Mouse (Mus musculus) heart, embryonic 15.5 days (tissue): ENCODE measurements at regions not wholly inside any gene's neighbourhood (a gene's known extent, or its start where the extent isn't known, plus 50 kb on each side); places are given as distances from the start of the nearest gene placed in this dataset.
A peak's percentile ranks its signal among the peaks of the same experiment; 100 is the strongest.

Experiments
- ATAC-seq: fragments of 200-750 bp; cut with Nextera tagmentation; replicated peaks from 2 replicates; pipeline ENCODE4 v1.8.0; 2017; ENCODE audit warnings: low read depth, moderate TSS enrichment; ENCODE audit not compliant: insufficient number of reproducible peaks, insufficient read depth, low FRiP score
- H3K27ac ChIP-seq: fragments of 300-500 bp; sonication (generic); 2 replicates; pipeline ENCODE4 v1.5.1; 2015; ENCODE audit warnings: mild to moderate bottlenecking, inconsistent platforms
- H3K27me3 ChIP-seq: fragments of 300-500 bp; sonication (generic); 2 replicates; pipeline ENCODE4 v1.6.1; 2015; ENCODE audit warnings: inconsistent platforms
- H3K36me3 ChIP-seq: fragments of 300-500 bp; sonication (generic); 2 replicates; pipeline ENCODE4 v1.6.1; 2015; ENCODE audit warnings: mild to moderate bottlenecking, inconsistent platforms
- H3K4me1 ChIP-seq: fragments of 300-500 bp; sonication (generic); replicated peaks from 2 replicates; pipeline ENCODE4 v1.6.1; 2015; ENCODE audit warnings: inconsistent platforms
- H3K4me2 ChIP-seq: fragments of 300-500 bp; sonication (generic); 2 replicates; pipeline ENCODE4 v1.6.1; 2015; ENCODE audit warnings: inconsistent platforms, mild to moderate bottlenecking, moderate library complexity
- H3K4me3 ChIP-seq: fragments of 300-500 bp; sonication (generic); 2 replicates; pipeline ENCODE4 v1.5.1; 2015; ENCODE audit warnings: mild to moderate bottlenecking, inconsistent platforms
- H3K9ac ChIP-seq: fragments of 300-500 bp; sonication (generic); 2 replicates; pipeline ENCODE4 v1.6.1; 2015; ENCODE audit warnings: mild to moderate bottlenecking, inconsistent platforms
- H3K9me3 ChIP-seq: fragments of 300-500 bp; sonication (generic); replicated peaks from 2 replicates; pipeline ENCODE4 v1.6.1; 2016; ENCODE audit warnings: inconsistent platforms
- WGBS: fragments of 180-500 bp; shearing (Covaris S2); methylation state at CpG from one replicate; pipeline ENCODE4 v1.1.7; 2015; ENCODE audit warnings: mixed read lengths; 5-methylcytosine and 5-hydroxymethylcytosine counted together

DNA sequence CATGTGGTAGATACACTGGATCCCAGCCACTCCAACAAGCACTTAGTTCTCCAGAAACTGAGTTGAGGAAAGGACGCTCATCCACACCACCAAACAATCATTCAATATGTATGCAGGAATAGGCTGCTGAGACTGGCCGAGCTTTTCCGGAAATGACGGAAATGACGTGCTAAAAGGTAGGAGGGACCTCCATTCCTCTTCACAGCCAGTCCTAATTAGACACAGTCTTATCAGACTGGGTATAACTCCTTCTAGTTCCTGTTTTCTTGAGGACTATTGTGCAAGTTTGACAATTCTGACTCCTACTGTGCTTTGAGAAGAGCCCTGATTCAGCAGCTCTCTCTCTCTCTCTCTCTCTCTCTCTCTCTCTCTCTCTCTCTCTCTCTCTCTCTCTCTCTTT, 477.9 kb upstream of the Gm26657 start:
- no peaks in the 10 kb centered on the region for H3K36me3 ChIP-seq
- ATAC-seq, result no peak
- H3K4me1 ChIP-seq, result peaks cover 13% of the 10 kb centered on the region
- no peak overlapping the region for H3K9ac ChIP-seq
- WGBS, result 83% methylated on average over 5 of the region's 5 CpGs
- H3K4me2 ChIP-seq, result no peak overlapping the region
- H3K9me3 ChIP-seq, result no peaks in the 10 kb centered on the region
- H3K4me3 ChIP-seq, result no peak overlapping the region
- H3K27ac ChIP-seq, result no peak overlapping the region
- no peaks in the 10 kb centered on the region for H3K27me3 ChIP-seq

GRCm38 (mm10) chr4:56252375-56252774, 487.5 kb upstream of the Gm26657 start:
- WGBS, result 38% methylated on average over 1 of the region's 1 CpGs

DNA sequence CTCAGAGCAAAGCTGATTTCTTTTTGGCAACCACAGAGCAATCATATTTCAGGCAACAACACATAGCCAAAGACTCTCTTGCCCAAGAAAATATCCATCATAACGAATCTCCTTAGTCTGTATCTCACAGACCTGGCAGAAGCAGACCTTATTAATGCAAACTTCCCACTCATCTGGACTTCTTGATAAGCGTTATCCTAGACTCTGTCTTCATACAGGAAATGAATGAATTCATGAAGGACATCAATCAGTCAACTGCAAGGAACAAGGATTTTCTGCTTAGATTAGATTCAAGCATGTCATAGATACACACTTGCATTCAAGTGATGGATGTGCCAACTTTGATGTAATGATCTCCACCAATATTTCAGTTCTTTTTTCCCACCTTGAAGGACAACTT, 488.1 kb upstream of the Gm26657 start:
- Histone ChIP-seq H3K4me3 (no peak overlapping the region), H3K36me3 (no peaks in the 10 kb centered on the region)
- WGBS, result 70% methylated on average over 2 of the region's 2 CpGs

More at GRCm38 (mm10) chr4:56252375-56252774, 487.5 kb upstream of the Gm26657 start:
- Histone ChIP-seq H3K4me2 (no peak overlapping the region), H3K27ac (no peak overlapping the region), H3K9ac (no peak overlapping the region), H3K4me1 (no peaks in the 10 kb centered on the region), H3K9me3 (no peaks in the 10 kb centered on the region), H3K27me3 (no peaks in the 10 kb centered on the region), H3K36me3 (no peaks in the 10 kb centered on the region), H3K4me3 (no peak overlapping the region)
- no peak for ATAC-seq

DNA sequence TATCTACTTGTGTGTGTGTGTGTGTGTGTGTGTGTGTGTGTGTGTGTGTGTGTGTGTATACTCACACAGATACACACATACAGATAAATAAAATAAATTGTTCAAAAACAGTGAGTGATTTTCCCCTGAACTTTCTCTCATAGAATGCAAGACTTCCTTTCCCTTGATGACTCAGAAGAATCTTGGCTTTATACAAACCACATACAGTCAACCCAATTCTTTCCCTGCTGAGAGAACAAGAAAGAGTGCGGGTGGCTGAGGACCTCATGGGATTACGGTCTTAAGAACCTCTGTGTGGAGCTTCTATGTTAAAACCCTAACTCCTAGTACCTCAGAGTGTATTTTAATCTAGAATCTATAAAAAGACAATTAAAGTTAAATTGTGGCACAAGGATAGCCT, 489.3 kb upstream of the Gm26657 start:
- WGBS, result 91% methylated on average over 2 of the region's 2 CpGs

More for the DNA sequence above, 488.1 kb upstream of the Gm26657 start:
- Histone ChIP-seq H3K4me2 (no peak overlapping the region), H3K4me1 (no peaks in the 10 kb centered on the region), H3K9ac (no peak overlapping the region), H3K27me3 (no peaks in the 10 kb centered on the region), H3K9me3 (no peaks in the 10 kb centered on the region), H3K27ac (no peak overlapping the region)
- ATAC-seq, result no peak

GRCm38 (mm10) chr4:56243863-56244262, 496.0 kb upstream of the Gm26657 start:
- Histone ChIP-seq H3K4me2 (no peak overlapping the region), H3K9ac (no peak overlapping the region), H3K4me3 (no peak overlapping the region), H3K36me3 (no peaks in the 10 kb centered on the region), H3K27me3 (no peaks in the 10 kb centered on the region), H3K4me1 (no peaks in the 10 kb centered on the region), H3K27ac (no peak overlapping the region), H3K9me3 (no peaks in the 10 kb centered on the region)
- WGBS, result 85% methylated on average over 6 of the region's 6 CpGs
- no peak for ATAC-seq

More for the DNA sequence above, 489.3 kb upstream of the Gm26657 start:
- Histone ChIP-seq H3K4me2 (no peak overlapping the region), H3K4me1 (no peaks in the 10 kb centered on the region), H3K27ac (no peak overlapping the region), H3K9me3 (no peaks in the 10 kb centered on the region), H3K4me3 (no peak overlapping the region), H3K36me3 (no peaks in the 10 kb centered on the region), H3K9ac (no peak overlapping the region), H3K27me3 (no peaks in the 10 kb centered on the region)
- ATAC-seq, result no peak

DNA sequence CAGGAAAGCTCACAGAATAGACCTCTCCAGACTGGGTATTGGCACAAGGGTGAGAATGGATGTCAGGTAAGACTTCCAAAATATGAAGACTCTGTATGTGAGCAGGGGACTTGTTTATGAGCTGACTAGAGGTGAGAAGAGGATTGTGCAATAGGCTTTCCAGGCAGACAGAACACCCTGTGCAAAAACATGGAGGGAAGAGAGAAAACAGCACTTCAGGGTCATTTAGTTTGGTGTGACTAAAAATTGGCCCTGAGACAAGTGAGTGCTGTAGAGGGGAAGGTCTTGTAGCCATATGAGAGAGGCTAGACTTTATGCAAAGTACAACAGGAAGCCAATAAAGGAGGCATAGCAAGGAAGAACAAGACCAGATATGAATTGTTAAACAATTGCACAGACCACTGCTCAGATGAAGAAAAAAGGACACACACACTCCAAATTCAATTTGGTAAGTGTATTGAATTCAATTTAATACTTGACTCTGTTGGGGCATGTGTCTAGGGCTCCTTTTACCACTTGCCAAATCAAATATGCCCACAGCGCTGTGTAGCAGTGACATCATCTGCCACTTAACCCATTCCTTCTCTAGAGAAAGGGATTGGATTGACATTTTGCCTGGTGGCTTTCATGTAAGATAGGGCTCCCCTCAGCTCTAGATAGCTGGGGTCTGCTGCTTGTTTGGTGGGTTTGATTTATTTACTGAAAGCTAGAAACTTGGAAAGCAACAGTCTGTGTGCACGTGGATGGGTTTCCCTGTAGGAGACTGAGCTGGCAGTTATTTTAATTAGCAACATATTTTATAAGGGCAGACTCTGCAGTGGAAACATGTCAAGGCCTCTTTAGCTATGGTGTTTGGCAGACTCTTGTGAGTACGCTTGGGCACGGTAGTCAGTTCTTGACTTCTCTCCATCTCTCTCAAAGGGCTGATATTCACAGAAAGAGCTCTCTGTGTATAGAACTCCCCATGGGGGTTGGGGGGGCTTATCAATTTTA, 501.1 kb upstream of the Gm26657 start:
- H3K36me3 ChIP-seq, result no peaks in the 10 kb centered on the region
- no peak overlapping the region for H3K4me3 ChIP-seq
- no peaks in the 10 kb centered on the region for H3K27me3 ChIP-seq
- WGBS, result 64% methylated on average over 4 of the region's 4 CpGs
- H3K27ac ChIP-seq, result no peak overlapping the region
- H3K4me2 ChIP-seq, result no peak overlapping the region
- no peak for ATAC-seq
- H3K4me1 ChIP-seq, result no peaks in the 10 kb centered on the region
- H3K9ac ChIP-seq, result no peak overlapping the region
- no peaks in the 10 kb centered on the region for H3K9me3 ChIP-seq

DNA sequence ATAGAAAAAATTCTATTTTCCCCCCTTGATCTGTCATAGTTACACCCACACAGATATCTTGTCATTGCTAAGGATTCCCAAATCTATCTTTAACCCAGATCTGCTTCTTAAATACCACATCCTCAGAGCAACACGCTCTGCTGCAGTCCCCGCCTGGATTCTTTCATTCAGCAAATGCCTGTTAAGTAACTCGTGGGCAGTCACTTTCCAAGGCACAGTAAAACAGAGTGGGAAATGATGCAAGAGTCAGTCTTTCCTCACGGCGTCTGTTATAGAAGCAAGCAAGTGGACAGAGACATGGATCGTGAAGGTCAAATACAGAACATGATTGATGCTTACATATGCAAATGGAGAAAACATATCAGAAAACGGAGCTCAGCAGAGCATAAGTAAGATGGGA, 508.5 kb upstream of the Gm26657 start:
- H3K9me3 ChIP-seq, result no peaks in the 10 kb centered on the region
- ATAC-seq, result no peak
- H3K4me1 ChIP-seq, result no peaks in the 10 kb centered on the region
- no peak overlapping the region for H3K4me3 ChIP-seq
- no peaks in the 10 kb centered on the region for H3K36me3 ChIP-seq
- WGBS, result 56% methylated on average over 7 of the region's 7 CpGs
- H3K4me2 ChIP-seq, result no peak overlapping the region
- no peak overlapping the region for H3K27ac ChIP-seq
- no peaks in the 10 kb centered on the region for H3K27me3 ChIP-seq
- H3K9ac ChIP-seq, result no peak overlapping the region

- no peak for ATAC-seq
- Histone ChIP-seq H3K27me3 (no peaks in the 10 kb centered on the region), H3K27ac (no peak overlapping the region), H3K9me3 (no peaks in the 10 kb centered on the region), H3K9ac (no peak overlapping the region), H3K4me3 (no peak overlapping the region), H3K36me3 (no peaks in the 10 kb centered on the region), H3K4me1 (no peaks in the 10 kb centered on the region), H3K4me2 (no peak overlapping the region)
- 81% methylated on average over 1 of the region's 1 CpGs for WGBS
Measured at GRCm38 (mm10) chr4:56230451-56230850, 509.4 kb upstream of the Gm26657 start.

DNA sequence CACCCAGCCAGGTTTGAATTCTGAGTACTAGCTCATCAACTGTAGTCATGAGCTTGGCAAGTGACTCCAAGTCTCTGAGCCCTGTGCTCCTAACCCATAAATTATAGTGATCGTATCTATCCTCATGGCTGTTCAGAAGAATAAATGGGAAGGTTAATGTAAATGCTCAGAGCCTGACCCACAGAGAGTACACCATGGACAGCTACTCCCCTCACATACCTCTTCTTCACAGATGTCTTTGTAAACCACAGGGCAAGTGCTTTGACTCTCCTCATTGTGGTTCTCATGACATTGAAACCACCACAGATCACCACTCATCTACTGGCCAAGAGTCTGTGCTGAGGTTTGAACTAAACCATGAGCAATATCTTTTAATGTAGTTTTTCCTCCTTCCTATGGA, 513.4 kb upstream of the Gm26657 start:
- no peaks in the 10 kb centered on the region for H3K4me1 ChIP-seq
- no peak overlapping the region for H3K9ac ChIP-seq
- no peaks in the 10 kb centered on the region for H3K27me3 ChIP-seq
- H3K4me2 ChIP-seq, result no peak overlapping the region
- no peak overlapping the region for H3K4me3 ChIP-seq
- H3K9me3 ChIP-seq, result no peaks in the 10 kb centered on the region
- no peak overlapping the region for H3K27ac ChIP-seq
- ATAC-seq, result no peak
- 80% methylated on average over 1 of the region's 1 CpGs for WGBS
- no peaks in the 10 kb centered on the region for H3K36me3 ChIP-seq

GRCm38 (mm10) chr4:56224542-56224941, 515.3 kb upstream of the Gm26657 start:
- no peak for ATAC-seq
- Histone ChIP-seq H3K4me3 (no peak overlapping the region), H3K27ac (no peak overlapping the region), H3K4me2 (no peak overlapping the region), H3K36me3 (no peaks in the 10 kb centered on the region), H3K27me3 (no peaks in the 10 kb centered on the region), H3K4me1 (no peaks in the 10 kb centered on the region), H3K9me3 (no peaks in the 10 kb centered on the region), H3K9ac (no peak overlapping the region)
- WGBS, result 35% methylated on average over 3 of the region's 3 CpGs

- H3K27ac ChIP-seq, result no peak overlapping the region
Measured at GRCm38 (mm10) chr4:56222023-56222776, 517.7 kb upstream of the Gm26657 start.

More at GRCm38 (mm10) chr4:56222023-56222776, 517.7 kb upstream of the Gm26657 start:
- 58% methylated on average over 8 of the region's 8 CpGs for WGBS
- no peaks in the 10 kb centered on the region for H3K4me1 ChIP-seq
- no peak overlapping the region for H3K4me3 ChIP-seq
- no peaks in the 10 kb centered on the region for H3K36me3 ChIP-seq
- no peaks in the 10 kb centered on the region for H3K9me3 ChIP-seq
- no peak for ATAC-seq
- no peak overlapping the region for H3K9ac ChIP-seq
- H3K4me2 ChIP-seq, result 0 out of 2 replicates have a peak overlapping the region, but pooled peaks have one; percentile 4
- no peaks in the 10 kb centered on the region for H3K27me3 ChIP-seq
